Mouse (Mus musculus) liver, adult 2 months (tissue): ENCODE results near the gene Gsk3a.
A peak's percentile ranks its signal among the peaks of the same experiment; 100 is the strongest.

ENCODE experiments used
- CTCF ChIP-seq: fragments of 200-500 bp; IDR thresholded peaks from 2 replicates; pipeline ENCODE4 v1.5.1; 2011; ENCODE audit warnings: low read depth, low read length, control low read depth
- POLR2A ChIP-seq: fragments of 200-500 bp; IDR thresholded peaks from 2 replicates; pipeline ENCODE4 v1.6.1; 2011; ENCODE audit warnings: low read length, control low read depth; ENCODE audit not compliant: insufficient read depth; ENCODE audit errors: extremely low read depth

DNA sequence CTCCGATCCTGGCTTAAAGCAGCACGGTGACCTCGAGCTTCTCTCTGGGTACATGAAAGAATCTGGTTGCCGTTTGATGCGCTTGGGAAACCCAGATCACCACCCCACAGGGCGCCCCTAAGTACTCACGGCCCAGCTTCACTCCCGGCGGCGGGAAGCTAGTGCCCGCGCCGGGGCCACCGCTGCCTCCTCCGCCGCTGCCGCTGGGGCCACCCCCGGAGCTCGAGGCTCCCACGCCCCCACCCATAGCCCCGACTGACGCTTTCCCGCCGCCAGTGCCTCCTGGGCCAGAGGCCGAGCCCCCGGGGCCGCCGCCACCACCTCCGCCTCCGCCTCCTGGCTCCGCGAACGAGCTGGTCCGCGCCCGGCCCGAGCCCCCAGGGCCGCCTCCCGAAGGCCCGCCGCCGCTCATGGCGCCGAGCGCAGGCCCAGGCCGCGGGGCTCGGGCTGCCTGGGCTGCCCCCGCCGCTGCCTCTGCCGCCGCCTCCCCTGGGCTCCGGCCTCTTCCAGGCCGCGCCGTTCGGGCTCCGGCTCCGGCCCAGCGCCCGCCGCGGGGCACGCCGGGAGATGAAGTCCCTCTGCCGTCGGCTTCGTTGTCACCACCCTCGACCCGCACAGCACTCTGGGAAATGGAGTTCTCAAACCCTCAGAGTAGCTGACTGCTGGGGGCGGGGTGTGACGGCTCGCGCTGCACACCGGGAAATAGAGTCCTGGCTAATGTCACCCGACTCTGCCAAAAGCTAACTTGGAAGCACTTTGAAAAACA is at the start of gene Gsk3a:
- TF ChIP-seq CTCF (no peak), POLR2A (0 out of 2 replicates have a peak, but pooled peaks have one; percentile 45)
